Mouse (Mus musculus): Measurements from ENCODE around the gene Tnfsf4. TPM values are rescaled to one million over a fixed set of nuclear protein-coding genes. Genes with fewer than 3 reads are reported as not detected.

Gene Tnfsf4
- polyA plus RNA-seq, 1 experiment from 2014 or later: not detected

Other genes starting within 250 kb of the Tnfsf4 start
- not detected in 2 replicates for gene Tex50, start 236.1 kb upstream of the Tnfsf4 start, polyA plus RNA-seq (2016; fragmentation: Nextera tagmentation; extraction: Ambion mirVana)
- 467 and 508 TPM in 2 replicates for gene Prdx6, start 144.2 kb upstream of the Tnfsf4 start, polyA plus RNA-seq (2016; fragmentation: Nextera tagmentation; extraction: Ambion mirVana)
- gene Tnfsf18, start 99.2 kb downstream of the Tnfsf4 start, polyA plus RNA-seq (2016; fragmentation: Nextera tagmentation; extraction: Ambion mirVana): not detected in 2 replicates